Mouse (Mus musculus): ENCODE measurements around the gene Prickle2. TPM values are rescaled to one million over a fixed set of nuclear protein-coding genes. Genes with fewer than 3 reads are reported as not detected.

The Prickle2 gene
- polyA plus RNA-seq, 1 experiment from 2014 or later = 7.4 TPM

GRCm38 (mm10) chr6:92648571-92648970 lies 57.4 kb downstream of the Prickle2 start:
- WGBS = 49% methylated on average over 2 of the region's 2 CpGs
- Histone ChIP-seq H3K4me3 (ENCODE audit: low read length) (no peak overlapping the region), H3K27ac (ENCODE audit: low read depth, low read length) (no peak overlapping the region)

GRCm38 (mm10) chr6:92642929-92643328 lies 63.0 kb downstream of the Prickle2 start:
- 87% methylated on average over 1 of the region's 1 CpGs for WGBS
- no peak overlapping the region for H3K9ac ChIP-seq (ENCODE audit: low read depth, low read length)
- no peaks in the 10 kb centered on the region for H3K4me1 ChIP-seq (ENCODE audit: control insufficient read depth, insufficient read depth, low read length)
- no peak overlapping the region for H3K4me2 ChIP-seq (replicated peaks; ENCODE audit: low read depth, low read length)
- ATAC-seq (ENCODE audit: low FRiP score, low TSS enrichment) = no peak
- H3K4me3 ChIP-seq (ENCODE audit: low read length) = no peak overlapping the region
- H3K9me3 ChIP-seq (ENCODE audit: control insufficient read depth, low read length) = no peaks in the 10 kb centered on the region
- H3K36me3 ChIP-seq (ENCODE audit: control insufficient read depth, insufficient read depth, low read length) = no peaks in the 10 kb centered on the region
- H3K27ac ChIP-seq (ENCODE audit: low read depth, low read length) = no peak overlapping the region
- H3K27me3 ChIP-seq (ENCODE audit: control insufficient read depth, insufficient read depth, low read length) = no peaks in the 10 kb centered on the region

More at GRCm38 (mm10) chr6:92648571-92648970, 57.4 kb downstream of the Prickle2 start:
- Histone ChIP-seq H3K4me2 (replicated peaks; ENCODE audit: low read depth, low read length) (no peak overlapping the region), H3K4me1 (ENCODE audit: control insufficient read depth, insufficient read depth, low read length) (no peaks in the 10 kb centered on the region), H3K9me3 (ENCODE audit: control insufficient read depth, low read length) (no peaks in the 10 kb centered on the region), H3K9ac (ENCODE audit: low read depth, low read length) (no peak overlapping the region), H3K27me3 (ENCODE audit: control insufficient read depth, insufficient read depth, low read length) (no peaks in the 10 kb centered on the region), H3K36me3 (ENCODE audit: control insufficient read depth, insufficient read depth, low read length) (no peaks in the 10 kb centered on the region)
- no peak for ATAC-seq (ENCODE audit: low FRiP score, low TSS enrichment)

- Histone ChIP-seq H3K9ac (ENCODE audit: low read depth, low read length) (no peak overlapping the region), H3K4me3 (ENCODE audit: low read length) (no peak overlapping the region), H3K4me1 (ENCODE audit: control insufficient read depth, insufficient read depth, low read length) (no peaks in the 10 kb centered on the region), H3K27ac (ENCODE audit: low read depth, low read length) (no peak overlapping the region), H3K27me3 (ENCODE audit: control insufficient read depth, insufficient read depth, low read length) (no peaks in the 10 kb centered on the region), H3K36me3 (ENCODE audit: control insufficient read depth, insufficient read depth, low read length) (no peaks in the 10 kb centered on the region), H3K9me3 (ENCODE audit: control insufficient read depth, low read length) (no peaks in the 10 kb centered on the region), H3K4me2 (replicated peaks; ENCODE audit: low read depth, low read length) (no peak overlapping the region)
- 82% methylated on average over 7 of the region's 7 CpGs for whole genome bisulfite sequencing
- ATAC-seq (ENCODE audit: low FRiP score, low TSS enrichment) = no peak
Observed at GRCm38 (mm10) chr6:92641956-92642355, 64.0 kb downstream of the Prickle2 start.

- Histone ChIP-seq H3K9ac (ENCODE audit: low read depth, low read length) (no peak overlapping the region), H3K4me3 (ENCODE audit: low read length) (no peak overlapping the region), H3K36me3 (ENCODE audit: control insufficient read depth, insufficient read depth, low read length) (no peaks in the 10 kb centered on the region), H3K9me3 (ENCODE audit: control insufficient read depth, low read length) (no peaks in the 10 kb centered on the region), H3K4me2 (replicated peaks; ENCODE audit: low read depth, low read length) (no peak overlapping the region), H3K27me3 (ENCODE audit: control insufficient read depth, insufficient read depth, low read length) (no peaks in the 10 kb centered on the region), H3K27ac (ENCODE audit: low read depth, low read length) (no peak overlapping the region), H3K4me1 (ENCODE audit: control insufficient read depth, insufficient read depth, low read length) (no peaks in the 10 kb centered on the region)
- WGBS = 90% methylated on average over 2 of the region's 2 CpGs
- no peak for ATAC-seq (ENCODE audit: low FRiP score, low TSS enrichment)
Observed at GRCm38 (mm10) chr6:92640896-92641295, 65.1 kb downstream of the Prickle2 start.

GRCm38 (mm10) chr6:92636431-92636830 lies 69.5 kb downstream of the Prickle2 start:
- H3K4me3 ChIP-seq (ENCODE audit: low read length) = no peak overlapping the region
- no peaks in the 10 kb centered on the region for H3K4me1 ChIP-seq (ENCODE audit: control insufficient read depth, insufficient read depth, low read length)
- H3K27ac ChIP-seq (ENCODE audit: low read depth, low read length) = no peak overlapping the region
- no peaks in the 10 kb centered on the region for H3K36me3 ChIP-seq (ENCODE audit: control insufficient read depth, insufficient read depth, low read length)
- no peaks in the 10 kb centered on the region for H3K27me3 ChIP-seq (ENCODE audit: control insufficient read depth, insufficient read depth, low read length)
- H3K4me2 ChIP-seq (replicated peaks; ENCODE audit: low read depth, low read length) = no peak overlapping the region
- H3K9ac ChIP-seq (ENCODE audit: low read depth, low read length) = no peak overlapping the region
- 79% methylated on average over 1 of the region's 1 CpGs for WGBS
- ATAC-seq (ENCODE audit: low FRiP score, low TSS enrichment) = no peak
- H3K9me3 ChIP-seq (ENCODE audit: control insufficient read depth, low read length) = no peaks in the 10 kb centered on the region

- ATAC-seq (ENCODE audit: low FRiP score, low TSS enrichment) = no peak
- 62% methylated on average over 6 of the region's 6 CpGs for WGBS
- Histone ChIP-seq H3K9ac (ENCODE audit: low read depth, low read length) (no peak overlapping the region), H3K4me3 (ENCODE audit: low read length) (no peak overlapping the region), H3K27ac (ENCODE audit: low read depth, low read length) (no peak overlapping the region), H3K4me2 (replicated peaks; ENCODE audit: low read depth, low read length) (no peak overlapping the region), H3K27me3 (ENCODE audit: control insufficient read depth, insufficient read depth, low read length) (no peaks in the 10 kb centered on the region), H3K4me1 (ENCODE audit: control insufficient read depth, insufficient read depth, low read length) (no peaks in the 10 kb centered on the region), H3K9me3 (ENCODE audit: control insufficient read depth, low read length) (no peaks in the 10 kb centered on the region), H3K36me3 (ENCODE audit: control insufficient read depth, insufficient read depth, low read length) (no peaks in the 10 kb centered on the region)
Observed at GRCm38 (mm10) chr6:92634876-92635468, 71.0 kb downstream of the Prickle2 start.

GRCm38 (mm10) chr6:92630991-92631390 lies 75.0 kb downstream of the Prickle2 start:
- no peaks in the 10 kb centered on the region for H3K36me3 ChIP-seq (ENCODE audit: control insufficient read depth, insufficient read depth, low read length)

DNA sequence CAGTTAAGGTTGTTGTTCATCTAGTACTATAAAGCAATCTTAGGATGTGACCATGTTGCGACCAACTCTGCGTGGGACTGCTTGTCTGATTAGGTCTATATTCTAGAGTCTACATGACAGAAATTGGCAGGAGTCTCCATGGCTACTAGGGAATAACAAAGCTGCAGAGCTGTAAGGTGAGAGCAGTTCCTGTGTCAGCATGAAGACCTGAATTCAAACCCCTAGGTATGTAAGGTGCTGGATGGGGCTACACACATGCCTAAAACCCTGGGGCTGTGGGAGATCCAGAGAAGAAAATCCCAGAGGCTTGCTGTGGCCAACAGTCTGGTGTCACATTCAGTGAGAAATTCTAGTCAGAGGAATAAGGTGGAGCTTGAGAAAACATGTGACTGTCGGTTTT lies 78.2 kb downstream of the Prickle2 start:
- H3K27me3 ChIP-seq (ENCODE audit: control insufficient read depth, insufficient read depth, low read length) = no peaks in the 10 kb centered on the region
- no peak overlapping the region for H3K4me2 ChIP-seq (replicated peaks; ENCODE audit: low read depth, low read length)
- ATAC-seq (ENCODE audit: low FRiP score, low TSS enrichment) = no peak
- no peak overlapping the region for H3K4me3 ChIP-seq (ENCODE audit: low read length)
- WGBS = 81% methylated on average over 3 of the region's 3 CpGs
- H3K9me3 ChIP-seq (ENCODE audit: control insufficient read depth, low read length) = no peaks in the 10 kb centered on the region
- H3K36me3 ChIP-seq (ENCODE audit: control insufficient read depth, insufficient read depth, low read length) = no peaks in the 10 kb centered on the region
- no peaks in the 10 kb centered on the region for H3K4me1 ChIP-seq (ENCODE audit: control insufficient read depth, insufficient read depth, low read length)
- no peak overlapping the region for H3K27ac ChIP-seq (ENCODE audit: low read depth, low read length)
- no peak overlapping the region for H3K9ac ChIP-seq (ENCODE audit: low read depth, low read length)

More at GRCm38 (mm10) chr6:92630991-92631390, 75.0 kb downstream of the Prickle2 start:
- no peak for ATAC-seq (ENCODE audit: low FRiP score, low TSS enrichment)
- WGBS = 95% methylated on average over 2 of the region's 2 CpGs
- Histone ChIP-seq H3K9ac (ENCODE audit: low read depth, low read length) (no peak overlapping the region), H3K4me3 (ENCODE audit: low read length) (no peak overlapping the region), H3K4me2 (replicated peaks; ENCODE audit: low read depth, low read length) (no peak overlapping the region), H3K27ac (ENCODE audit: low read depth, low read length) (no peak overlapping the region), H3K27me3 (ENCODE audit: control insufficient read depth, insufficient read depth, low read length) (no peaks in the 10 kb centered on the region), H3K9me3 (ENCODE audit: control insufficient read depth, low read length) (no peaks in the 10 kb centered on the region), H3K4me1 (ENCODE audit: control insufficient read depth, insufficient read depth, low read length) (no peaks in the 10 kb centered on the region)

DNA sequence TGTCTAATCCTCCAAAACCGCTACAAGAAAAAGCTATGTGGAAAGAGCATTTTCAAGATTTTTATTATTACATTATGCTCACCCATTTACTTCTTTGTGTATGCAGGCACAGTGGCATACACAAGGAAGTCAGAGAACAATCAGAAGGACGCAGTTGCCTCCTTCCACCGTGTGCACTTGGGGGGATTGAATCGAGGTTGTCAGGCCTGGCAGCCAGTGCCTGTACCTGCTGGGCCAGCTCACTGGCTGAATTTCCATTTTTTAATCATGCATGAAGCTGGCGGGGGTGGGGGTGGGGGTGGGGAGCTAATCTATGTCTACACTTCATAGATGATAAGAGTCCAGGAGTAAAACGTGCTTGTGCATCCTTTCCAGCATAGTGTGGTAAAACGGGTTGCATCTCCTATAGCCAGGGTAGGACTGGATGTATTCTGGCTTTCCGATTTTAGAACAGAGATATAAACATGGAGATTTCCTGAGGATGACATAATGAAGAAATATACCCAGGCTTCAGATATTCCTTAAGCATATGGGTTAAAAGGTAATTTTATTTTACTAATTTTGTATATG lies 78.8 kb downstream of the Prickle2 start:
- Histone ChIP-seq H3K27ac (ENCODE audit: low read depth, low read length) (no peak overlapping the region), H3K27me3 (ENCODE audit: control insufficient read depth, insufficient read depth, low read length) (no peaks in the 10 kb centered on the region), H3K4me2 (replicated peaks; ENCODE audit: low read depth, low read length) (no peak overlapping the region), H3K36me3 (ENCODE audit: control insufficient read depth, insufficient read depth, low read length) (no peaks in the 10 kb centered on the region), H3K4me1 (ENCODE audit: control insufficient read depth, insufficient read depth, low read length) (no peaks in the 10 kb centered on the region), H3K9me3 (ENCODE audit: control insufficient read depth, low read length) (no peaks in the 10 kb centered on the region), H3K9ac (ENCODE audit: low read depth, low read length) (no peak overlapping the region), H3K4me3 (ENCODE audit: low read length) (no peak overlapping the region)
- ATAC-seq (ENCODE audit: low FRiP score, low TSS enrichment) = no peak
- WGBS = 75% methylated on average over 8 of the region's 8 CpGs

Measured in kidney, embryonic 14.5 days (tissue).